Mouse (Mus musculus): ENCODE results near the gene Olfr392.

Gene Olfr392

DNA sequence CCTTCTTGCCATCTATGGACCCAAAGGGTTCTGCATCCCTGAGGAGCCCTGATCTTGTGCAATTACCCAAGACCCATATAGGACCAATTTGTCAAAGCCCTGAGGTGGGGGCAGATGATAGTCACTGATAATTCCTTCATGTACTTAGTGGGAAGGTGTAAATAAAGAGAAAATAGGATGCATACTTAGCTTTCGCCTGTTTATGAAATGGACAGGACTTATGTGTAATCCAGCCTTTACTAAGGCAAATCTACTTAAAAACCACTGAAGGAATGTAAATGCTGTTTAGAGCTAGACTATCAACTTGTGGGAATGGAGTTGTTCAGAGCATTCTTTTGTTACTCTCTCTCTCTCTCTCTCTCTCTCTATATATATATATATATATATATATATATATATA lies at the start of gene Olfr392:
TSS of gene Olfr392 (minus strand) at position 101 of the 400 bp plus-strand sequence.
- DNase-seq (ENCODE audit: low spot score in 2 of 2): no peak

DNA sequence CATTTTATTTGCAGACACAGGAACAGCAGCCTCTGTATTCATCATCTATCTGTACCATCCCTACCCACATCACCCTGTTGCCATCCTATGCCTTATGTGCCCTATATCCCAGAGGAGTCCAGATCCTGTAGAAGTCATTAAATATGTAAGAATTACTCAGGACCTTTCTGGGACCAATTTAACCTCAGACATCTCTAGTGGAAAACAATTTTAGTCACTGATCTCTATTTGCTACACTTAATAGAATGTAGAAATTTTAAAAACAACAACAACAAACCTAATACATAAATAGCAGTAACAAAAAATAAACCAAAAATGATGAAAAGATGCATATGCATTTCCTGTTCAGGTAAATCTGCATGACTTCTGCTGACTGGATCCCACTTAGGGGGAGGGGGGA lies 34.5 kb upstream of the Olfr392 start, which contains the start of gene Olfr393:
TSS of gene Olfr393 (minus strand) at position 101 of the 400 bp plus-strand sequence.
- no peak for DNase-seq (ENCODE audit: low spot score in 2 of 2)

DNA sequence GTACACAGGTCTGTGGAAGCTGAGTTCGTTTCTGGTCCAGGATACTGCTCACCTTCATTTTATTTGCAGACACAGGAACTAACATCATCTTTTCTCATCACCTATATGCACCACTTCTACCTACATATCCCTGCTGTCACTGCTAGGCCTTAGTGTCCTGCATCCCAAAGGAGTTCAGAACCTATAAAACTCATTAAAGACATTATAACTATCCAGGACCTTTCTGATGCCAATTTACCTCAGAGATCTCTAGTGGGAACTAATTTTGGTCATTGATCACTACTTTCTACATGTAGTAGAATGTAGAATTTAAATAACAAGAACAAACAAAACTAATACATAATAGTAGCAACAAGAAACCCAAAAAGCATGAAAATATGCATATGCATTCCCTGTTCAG lies 13.9 kb downstream of the Olfr392 start, which contains the start of gene Olfr391-ps:
TSS of gene Olfr391-ps (minus strand) at position 101 of the 400 bp plus-strand sequence.
- no peak for DNase-seq (ENCODE audit: low spot score in 2 of 2)

DNA sequence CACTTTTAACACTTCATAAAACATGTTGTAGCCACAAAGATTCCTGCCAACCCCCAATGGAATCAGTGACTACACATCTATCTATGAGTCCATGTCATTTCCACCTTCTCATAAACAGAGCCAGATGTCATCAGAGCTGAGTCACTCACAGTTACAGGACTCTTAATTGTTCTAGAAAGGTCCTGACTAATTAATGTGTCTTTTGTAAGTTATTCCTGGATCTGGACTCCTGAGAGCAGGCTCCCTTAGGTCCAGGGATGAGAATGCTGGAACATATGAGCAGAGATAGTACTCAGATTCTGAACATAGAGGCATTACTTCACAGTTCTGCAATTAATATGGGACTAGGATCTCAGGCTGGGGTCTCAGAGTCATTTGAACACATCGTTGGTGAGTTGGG lies 34.2 kb downstream of the Olfr392 start, which contains the start of gene Olfr390:
TSS of gene Olfr390 (plus strand) at position 301 of the 400 bp plus-strand sequence.
- DNase-seq (ENCODE audit: low spot score in 2 of 2): no peak

DNA sequence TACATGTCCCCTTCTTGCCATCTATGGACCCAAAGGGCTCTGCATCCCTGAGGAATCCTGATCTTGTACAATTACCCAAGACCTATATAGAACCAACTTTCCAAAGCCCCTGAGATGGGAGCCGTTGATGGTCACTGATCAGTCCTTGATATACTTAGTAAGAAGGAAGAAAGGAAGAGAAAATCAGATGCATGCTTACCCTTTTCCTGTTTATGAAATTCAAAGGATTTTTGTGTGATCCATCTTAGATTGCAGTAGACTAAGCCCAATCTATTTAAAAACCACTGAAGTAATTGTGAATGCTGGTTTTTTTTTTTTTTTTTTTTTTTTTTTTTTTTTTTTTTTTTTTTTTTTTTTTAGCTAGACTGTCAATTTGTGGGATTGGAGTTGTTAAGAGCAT lies 36.2 kb downstream of the Olfr392 start, which contains the start of gene Olfr389:
TSS of gene Olfr389 (minus strand) at position 101 of the 400 bp plus-strand sequence.
- DNase-seq (ENCODE audit: low spot score in 2 of 2): no peak

All from spleen, postnatal 4 days (tissue).